Mouse (Mus musculus) heart, postnatal 0 days (tissue): Measurements from ENCODE around the gene Rab7. TPM values are rescaled to one million over a fixed set of nuclear protein-coding genes. Genes with fewer than 3 reads are reported as not detected.
A peak's percentile ranks its signal among the peaks of the same experiment; 100 is the strongest.

Experiments
- ATAC-seq: fragments of 200-750 bp; cut with Nextera tagmentation; 2 replicates; pipeline ENCODE4 v1.8.0; 2017; ENCODE audit warnings: low read depth, moderate number of reproducible peaks, moderate library complexity; ENCODE audit not compliant: insufficient read depth
- DNase-seq: peaks from one replicate; pipeline ENCODE4 v3.0.0-alpha.2; 2016; ENCODE audit warnings: low spot score
- H3K27ac ChIP-seq: fragments of 300-500 bp; sonication (generic); 2 replicates; pipeline ENCODE4 v1.5.1; 2014; ENCODE audit warnings: low read depth, mild to moderate bottlenecking
- H3K27me3 ChIP-seq: fragments of 300-500 bp; sonication (generic); 2 replicates; pipeline ENCODE4 v1.6.1; 2014; ENCODE audit warnings: low read length, mixed read lengths; ENCODE audit not compliant: control insufficient read depth, insufficient read depth
- H3K36me3 ChIP-seq: fragments of 300-500 bp; sonication (generic); replicated peaks from 2 replicates; pipeline ENCODE4 v1.6.1; 2014; ENCODE audit warnings: low read length, mixed read lengths; ENCODE audit not compliant: control insufficient read depth, insufficient read depth
- H3K4me1 ChIP-seq: fragments of 300-500 bp; sonication (generic); 2 replicates; pipeline ENCODE4 v1.6.1; 2014; ENCODE audit warnings: antibody characterized with exemption; ENCODE audit not compliant: control insufficient read depth, insufficient read depth
- H3K4me2 ChIP-seq: fragments of 300-500 bp; sonication (generic); 2 replicates; pipeline ENCODE4 v1.6.1; 2014; ENCODE audit warnings: low read depth, mild to moderate bottlenecking, low read length, moderate library complexity
- H3K4me3 ChIP-seq: fragments of 300-500 bp; sonication (generic); 2 replicates; pipeline ENCODE4 v1.5.1; 2014; ENCODE audit warnings: low read depth, low read length
- H3K9ac ChIP-seq: fragments of 300-500 bp; sonication (generic); replicated peaks from 2 replicates; pipeline ENCODE4 v1.6.1; 2014; ENCODE audit warnings: low read depth, low read length, mixed read lengths
- H3K9me3 ChIP-seq: fragments of 300-500 bp; sonication (generic); replicated peaks from 2 replicates; pipeline ENCODE4 v1.6.1; 2016; ENCODE audit warnings: low read length; ENCODE audit not compliant: control insufficient read depth
- CTCF ChIP-seq: IDR thresholded peaks from 2 replicates; pipeline ENCODE4 v1.5.1; 2016; ENCODE audit warnings: antibody characterized with exemption, control low read depth, low read depth
- EP300 ChIP-seq: IDR thresholded peaks from 2 replicates; pipeline ENCODE4 v1.6.1; 2016; ENCODE audit warnings: antibody characterized with exemption, low read depth
- WGBS: fragments of 180-500 bp; shearing (Covaris S2); extraction: QIAGEN DNeasy Blood & Tissue Kit; methylation state at CpG from one replicate; pipeline ENCODE4 v1.1.7; 2014; 5-methylcytosine and 5-hydroxymethylcytosine counted together
- polyA plus RNA-seq: library from polyadenylated mRNA; unstranded; fragments of >200 nt; fragmentation: Nextera tagmentation; extraction: Ambion mirVana; gene quantifications from 2 replicates; pipeline ENCODE4 v1.2.1, GENCODE M21; 2015
- total RNA-seq: library from RNA; depleted of rRNA; stranded (reverse); fragments of >200 nt; gene quantifications from 2 replicates; pipeline ENCODE4 v1.2.3, GENCODE M21; 2014; ENCODE audit warnings: low replicate concordance; rRNA removed

Rab7 gene
- total RNA-seq (62.7 and 90.1 TPM in 2 replicates), polyA plus RNA-seq (193 and 196 TPM in 2 replicates)

DNA sequence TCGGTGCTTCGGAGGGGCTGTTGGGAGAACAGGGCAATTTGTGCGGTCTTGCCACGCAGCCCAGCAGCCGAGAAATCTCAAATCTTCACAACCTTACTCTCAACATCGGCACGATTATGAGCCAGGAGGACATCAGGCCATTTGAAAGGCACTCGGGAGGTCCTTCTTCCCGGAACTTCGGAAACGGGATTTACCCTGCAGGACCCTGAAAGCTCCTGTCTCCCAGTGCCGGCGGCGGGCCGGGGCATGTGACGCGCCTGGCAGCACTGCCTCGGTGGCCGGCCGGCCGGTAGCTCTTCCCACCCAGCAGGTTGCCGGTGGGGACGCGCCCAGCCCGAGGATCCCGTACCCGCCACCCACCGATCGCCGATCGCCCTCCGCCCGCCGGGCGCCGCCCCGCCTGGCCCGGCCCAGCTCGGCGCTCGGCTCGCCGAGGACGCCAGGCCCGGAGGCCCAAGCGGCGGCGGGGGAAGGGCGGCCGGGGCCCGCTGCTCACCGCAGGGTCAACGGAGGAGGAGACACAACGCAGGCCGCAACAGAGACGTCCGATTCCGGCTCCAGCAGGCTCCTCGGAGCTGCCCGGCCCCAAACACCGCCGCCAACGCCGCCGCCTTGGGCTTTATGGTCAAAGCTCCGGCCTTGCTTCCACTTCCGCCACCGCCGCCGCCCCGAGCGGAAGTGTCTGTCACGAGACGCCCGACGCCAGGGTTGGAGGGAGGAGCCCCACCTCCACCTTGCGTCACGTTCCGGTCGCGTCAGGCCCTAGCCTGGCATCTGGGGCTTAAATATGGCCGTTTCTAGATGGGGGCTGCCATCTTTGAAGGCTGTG is at the start of gene Rab7:
Gene Rab7, minus strand, starts transcription at position 694 of the 829 bp plus-strand sequence.
- TF ChIP-seq CTCF, result no peak
- TF ChIP-seq EP300, result peak; percentile 83
- H3K27ac ChIP-seq, result peak within 1 kb of the TSS; percentile 96
- peak within 1 kb of the TSS; percentile 92 for H3K4me3 ChIP-seq
- no peaks in the 10 kb centered on the region for H3K9me3 ChIP-seq
- H3K9ac ChIP-seq, result peak within 1 kb of the TSS; percentile 96
- under 1% methylated on average over 82 of the region's 82 CpGs for WGBS
- peak within 1 kb of the TSS; percentile 81 for H3K4me2 ChIP-seq
- H3K36me3 ChIP-seq, result no peaks in the 10 kb centered on the region
- ATAC-seq (peak; percentile 99), DNase-seq (peak; percentile 96)
- peaks cover 36% of the 10 kb centered on the region for H3K4me1 ChIP-seq
- no peaks in the 10 kb centered on the region for H3K27me3 ChIP-seq

DNA sequence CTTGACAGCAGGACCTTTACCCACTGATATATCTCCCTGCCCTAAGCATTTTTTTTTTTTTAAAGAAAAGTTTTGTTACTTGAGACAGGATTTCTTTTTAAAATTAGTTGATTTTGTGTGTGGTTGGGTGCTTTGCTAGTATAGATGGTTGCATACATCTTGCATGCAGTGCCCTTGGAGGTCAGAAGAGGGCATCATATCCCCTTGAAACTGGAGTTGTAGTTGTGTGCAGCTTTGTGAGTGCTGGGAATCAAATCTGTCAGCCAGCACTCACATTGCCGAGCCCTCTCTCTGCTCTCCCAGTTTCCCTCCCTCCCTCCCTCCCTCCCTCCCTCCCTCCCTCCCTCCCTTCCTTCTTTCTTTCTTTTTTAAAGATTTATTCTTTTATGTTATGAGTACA is 43.9 kb upstream of the Rab7 start:
- ATAC-seq, result no peak

DNA sequence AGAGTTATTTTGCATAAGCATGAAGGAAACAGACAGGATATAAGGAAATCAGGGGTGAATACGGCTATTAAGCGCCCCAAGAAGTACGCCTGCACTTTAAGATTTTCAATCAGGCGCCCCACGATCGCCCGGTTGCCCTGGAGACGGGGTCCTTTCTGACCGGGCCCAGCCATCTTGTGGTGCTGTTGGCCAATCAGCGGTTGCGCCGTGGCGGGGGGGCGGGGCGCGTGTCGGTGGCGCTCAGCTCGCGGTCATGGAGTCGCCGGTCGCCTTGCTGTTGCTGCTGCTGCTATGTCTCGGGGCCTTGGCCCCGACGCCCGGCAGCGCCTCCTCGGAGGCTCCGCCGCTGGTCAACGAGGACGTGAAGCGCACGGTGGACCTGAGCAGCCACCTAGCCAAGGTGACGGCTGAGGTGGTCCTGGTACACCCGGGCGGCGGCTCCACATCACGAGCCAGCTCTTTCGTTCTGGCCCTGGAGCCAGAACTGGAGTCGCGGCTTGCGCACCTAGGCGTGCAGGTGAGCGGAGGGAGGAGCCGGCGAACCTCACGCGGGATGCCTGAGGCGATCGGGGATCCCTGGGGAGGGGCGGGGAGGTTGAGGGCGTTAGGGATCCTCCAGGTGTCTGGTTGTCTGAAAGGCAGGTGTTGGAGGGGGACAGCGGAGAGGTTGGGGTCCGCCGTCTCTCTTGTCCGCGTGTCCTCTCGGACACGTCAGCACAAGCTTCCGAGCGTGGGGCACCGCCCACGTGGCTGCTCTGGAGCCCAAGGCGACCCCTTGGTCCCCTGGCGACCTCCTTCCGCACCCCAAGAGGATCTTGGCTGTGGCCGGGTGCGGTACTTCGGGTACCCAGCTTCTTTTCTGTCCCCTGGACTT is 39.4 kb upstream of the Rab7 start, which contains the start of gene Rpn1:
Gene Rpn1, plus strand, starts transcription at position 205 of the 874 bp plus-strand sequence.
- Histone ChIP-seq H3K9me3 (no peaks in the 10 kb centered on the region), H3K27me3 (no peaks in the 10 kb centered on the region), H3K9ac (peak within 1 kb of the TSS; percentile 86), H3K27ac (peak within 1 kb of the TSS; percentile 63), H3K4me1 (peaks cover 22% of the 10 kb centered on the region), H3K4me3 (peak within 1 kb of the TSS; percentile 87), H3K36me3 (peaks cover 6% of the 10 kb centered on the region; the same call in 1 of the 2 replicates), H3K4me2 (peak within 1 kb of the TSS; percentile 97)
- no peak for TF ChIP-seq EP300
- no peak for TF ChIP-seq CTCF
- DNase-seq, result peak; percentile 93
- ATAC-seq, result peak; percentile 98
- WGBS, result 0% methylated on average over 69 of the region's 71 CpGs

More for the DNA sequence above, 43.9 kb upstream of the Rab7 start:
- 89% methylated on average over 1 of the region's 1 CpGs for WGBS
- no peak overlapping the region for H3K4me3 ChIP-seq
- H3K27me3 ChIP-seq, result no peaks in the 10 kb centered on the region
- H3K9me3 ChIP-seq, result no peaks in the 10 kb centered on the region
- peaks cover 41% of the 10 kb centered on the region for H3K36me3 ChIP-seq
- no peak for TF ChIP-seq CTCF
- no peak for TF ChIP-seq EP300
- no peak for DNase-seq
- no peak overlapping the region for H3K27ac ChIP-seq
- peaks cover 18% of the 10 kb centered on the region for H3K4me1 ChIP-seq
- no peak overlapping the region for H3K4me2 ChIP-seq
- no peak overlapping the region for H3K9ac ChIP-seq

DNA sequence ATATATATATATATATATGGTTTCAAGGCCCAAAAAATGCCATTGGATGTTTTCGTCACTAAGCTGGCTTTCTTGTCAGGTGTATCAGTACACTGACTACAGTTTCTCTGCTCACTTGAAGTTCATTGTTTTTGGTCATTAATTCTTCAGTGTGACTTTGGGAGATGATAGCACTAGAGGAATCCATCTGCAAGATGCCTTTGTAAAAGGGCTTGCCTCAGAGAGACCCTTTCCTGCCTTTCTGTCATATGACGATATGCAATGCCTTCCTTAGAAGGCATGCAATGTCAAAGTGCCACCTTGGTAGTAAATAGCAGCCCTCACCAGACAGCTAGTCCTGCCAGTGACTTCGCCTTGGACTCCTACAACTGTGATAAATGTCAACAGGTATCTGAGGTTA is 38.6 kb upstream of the Rab7 start:
- no peaks in the 10 kb centered on the region for H3K9me3 ChIP-seq
- ATAC-seq, result no peak
- H3K4me3 ChIP-seq, result peak overlapping the region; percentile 87
- TF ChIP-seq CTCF (no peak), EP300 (no peak)
- no peaks in the 10 kb centered on the region for H3K27me3 ChIP-seq
- H3K36me3 ChIP-seq, result peaks cover 4% of the 10 kb centered on the region; the same call in 1 of the 2 replicates
- H3K9ac ChIP-seq, result peak overlapping the region; percentile 86; the same call in 1 of the 2 replicates
- H3K4me1 ChIP-seq, result peaks cover 22% of the 10 kb centered on the region
- DNase-seq, result no peak
- peak overlapping the region; percentile 97 for H3K4me2 ChIP-seq
- WGBS, result 71% methylated on average over 3 of the region's 3 CpGs
- peak overlapping the region; percentile 63; the same call in 1 of the 2 replicates for H3K27ac ChIP-seq

DNA sequence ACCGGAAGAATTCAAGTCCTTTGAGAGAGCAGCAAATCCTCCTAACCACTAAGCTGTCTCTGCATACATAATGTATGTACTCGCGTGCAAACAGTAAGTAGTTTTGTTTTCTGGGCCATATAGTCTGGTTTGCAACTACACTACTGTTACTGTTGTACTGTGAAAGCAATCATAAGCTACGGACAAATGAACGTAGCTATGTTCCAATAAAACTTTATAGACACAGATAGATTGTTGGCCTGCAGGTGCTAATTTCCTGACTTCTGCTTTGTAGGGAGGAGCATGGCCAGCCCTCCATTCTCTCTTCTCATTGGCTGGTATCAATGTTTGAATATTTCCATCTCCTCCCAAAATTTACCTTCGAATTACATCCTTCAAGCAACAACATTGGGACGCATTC is 38.0 kb upstream of the Rab7 start:
- Histone ChIP-seq H3K4me1 (peaks cover 22% of the 10 kb centered on the region), H3K4me3 (no peak overlapping the region), H3K9me3 (no peaks in the 10 kb centered on the region), H3K36me3 (no peaks in the 10 kb centered on the region), H3K4me2 (no peak overlapping the region), H3K27ac (no peak overlapping the region), H3K9ac (no peak overlapping the region), H3K27me3 (no peaks in the 10 kb centered on the region)
- TF ChIP-seq CTCF (no peak), EP300 (no peak)
- DNase-seq (no peak), ATAC-seq (no peak)
- WGBS, result 82% methylated on average over 7 of the region's 7 CpGs
